Mouse (Mus musculus) kidney, adult 18-20 months (tissue): Measurements from ENCODE around the gene Shc4.

Experiments
- DNase-seq: peaks from one replicate; pipeline ENCODE4 v3.0.0; 2021

Shc4 gene

DNA sequence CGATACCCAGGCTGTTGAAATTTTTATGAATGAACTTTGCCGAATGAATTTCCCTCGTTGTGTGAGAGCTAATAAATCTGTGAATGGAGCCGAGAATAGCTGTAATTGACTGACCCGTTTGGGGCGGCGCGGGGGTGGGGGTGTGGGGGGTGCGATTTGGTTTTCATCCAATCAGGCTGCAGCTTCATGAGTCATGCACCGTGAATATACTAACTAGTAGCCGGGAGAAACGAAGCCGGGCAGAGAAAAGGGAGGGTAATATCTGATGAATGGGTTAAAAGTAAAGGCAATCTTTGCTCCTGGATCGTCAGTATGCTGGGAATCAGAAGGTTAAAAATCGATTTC, at the start of gene Shc4:
Gene Shc4, minus strand, starts transcription at position 63 of the 345 bp plus-strand sequence.
- no peak for DNase-seq

DNA sequence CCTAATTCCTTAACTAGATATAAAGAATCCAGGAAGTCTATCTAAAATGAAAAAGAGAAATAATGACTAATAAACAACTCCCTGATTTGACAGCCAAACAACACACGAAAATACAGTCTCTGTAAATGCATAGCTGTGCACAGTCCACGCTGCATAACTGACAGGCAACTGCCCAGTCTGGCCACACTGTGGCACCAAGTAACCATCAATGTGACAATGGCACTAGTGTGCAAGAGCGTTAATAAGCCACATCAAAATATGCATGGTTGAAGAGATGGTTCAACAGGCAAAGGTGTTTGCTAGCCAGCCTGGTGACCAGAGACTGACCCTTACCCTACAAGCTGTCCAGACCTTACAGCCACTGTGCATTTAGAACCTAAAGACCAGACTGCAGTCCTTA, 41.1 kb upstream of the Shc4 start:
- no peak for DNase-seq

- DNase-seq, result no peak
Measured at GRCm38 (mm10) chr2:125764531-125764930, 40.6 kb upstream of the Shc4 start.

DNA sequence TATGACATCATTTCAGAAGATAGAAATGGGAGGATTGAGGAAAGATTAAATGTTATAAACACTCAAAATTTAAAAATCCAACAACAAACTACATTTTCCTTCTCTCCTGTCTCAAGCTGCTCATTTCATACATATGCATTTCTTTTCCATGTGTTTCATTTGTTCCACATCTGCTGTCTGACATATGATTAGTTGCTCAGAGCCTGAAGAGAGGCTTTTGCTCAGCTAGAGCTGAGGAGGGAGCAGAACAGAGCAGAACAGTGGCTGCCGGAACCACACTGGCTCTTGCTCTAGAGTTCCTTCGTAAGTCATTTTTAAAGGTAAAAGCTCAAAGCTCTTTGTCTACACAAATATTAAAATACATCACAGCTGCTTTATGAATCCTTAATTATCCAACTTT, 25.4 kb upstream of the Shc4 start:
- DNase-seq, result no peak

- DNase-seq, result no peak
Measured at GRCm38 (mm10) chr2:125739338-125739737, 15.4 kb upstream of the Shc4 start.

GRCm38 (mm10) chr2:125738718-125739117, 14.8 kb upstream of the Shc4 start:
- DNase-seq, result no peak

- no peak for DNase-seq
Measured at GRCm38 (mm10) chr2:125736025-125736343, 12.0 kb upstream of the Shc4 start.

- no peak for DNase-seq
Measured at GRCm38 (mm10) chr2:125735333-125736024, 11.5 kb upstream of the Shc4 start.

DNA sequence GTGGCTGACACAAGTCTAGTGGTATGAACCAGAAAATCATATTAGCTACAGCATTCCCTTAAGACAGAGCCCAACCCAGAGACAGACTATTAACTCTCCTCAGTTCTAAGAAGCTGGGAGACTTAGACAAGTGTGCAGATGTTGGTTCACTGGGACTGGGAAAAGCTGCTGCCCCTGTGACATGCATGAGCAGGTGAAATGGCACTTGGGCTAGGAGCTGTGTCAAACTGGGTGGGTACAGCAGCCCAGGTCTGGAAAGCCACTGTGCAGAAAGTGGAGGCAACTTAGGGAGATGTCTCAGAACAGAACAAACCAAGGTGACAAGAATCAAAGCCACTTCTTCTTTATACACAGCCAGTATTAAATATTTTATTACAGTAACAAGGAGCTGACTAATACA, 10.8 kb upstream of the Shc4 start:
- DNase-seq, result no peak

DNA sequence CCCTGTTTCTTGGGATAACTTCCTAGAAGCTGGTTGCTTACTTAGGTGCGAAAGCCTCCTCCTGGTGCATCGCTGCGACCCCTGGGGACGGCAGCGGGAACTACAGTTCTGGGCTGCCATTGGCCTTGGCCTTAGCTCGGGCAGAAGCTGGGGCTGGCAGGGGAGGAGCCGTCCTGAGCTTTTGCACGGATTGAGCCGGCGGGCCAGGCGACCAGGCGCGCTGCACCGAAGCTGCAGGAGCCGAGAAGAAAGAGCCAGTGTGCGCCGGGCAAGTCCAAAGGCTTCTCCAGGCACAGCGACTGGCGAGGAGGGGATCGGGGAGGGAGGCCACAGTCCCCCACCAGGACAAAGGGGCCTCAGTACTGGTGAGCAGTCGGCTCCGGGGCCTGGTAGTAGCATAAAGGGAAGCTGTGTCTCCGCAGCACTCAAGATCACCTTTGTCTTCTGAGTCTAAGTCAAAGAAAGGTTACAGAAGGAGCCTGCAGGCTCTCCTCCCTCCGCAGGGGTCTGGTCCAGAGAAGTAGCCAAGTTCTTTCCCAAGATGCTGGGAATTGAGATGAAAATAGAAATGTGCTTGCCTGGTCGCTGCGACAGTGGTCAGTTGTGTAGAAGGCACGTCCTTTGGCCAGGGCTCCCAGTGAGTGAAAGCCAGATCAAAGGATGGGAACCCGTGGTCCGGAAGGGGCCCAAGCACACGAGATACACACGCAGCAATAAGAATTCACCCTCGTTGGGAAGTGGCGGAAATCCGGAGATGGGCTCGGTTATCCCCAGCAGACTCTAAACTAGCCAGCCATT, 8.0 kb upstream of the Shc4 start:
- DNase-seq, result peak; percentile 96

GRCm38 (mm10) chr2:125724546-125725114, 682 bp upstream of the Shc4 start:
- DNase-seq, result peak; percentile 18

- DNase-seq, result peak; percentile 58
Measured at GRCm38 (mm10) chr2:125723408-125724085, 401 bp downstream of the Shc4 start.

- no peak for DNase-seq
Measured at GRCm38 (mm10) chr2:125723086-125723407, 901 bp downstream of the Shc4 start.

- no peak for DNase-seq
Measured at GRCm38 (mm10) chr2:125716599-125716998, 7.3 kb downstream of the Shc4 start.

GRCm38 (mm10) chr2:125706510-125706921, 17.4 kb downstream of the Shc4 start:
- DNase-seq, result no peak

DNA sequence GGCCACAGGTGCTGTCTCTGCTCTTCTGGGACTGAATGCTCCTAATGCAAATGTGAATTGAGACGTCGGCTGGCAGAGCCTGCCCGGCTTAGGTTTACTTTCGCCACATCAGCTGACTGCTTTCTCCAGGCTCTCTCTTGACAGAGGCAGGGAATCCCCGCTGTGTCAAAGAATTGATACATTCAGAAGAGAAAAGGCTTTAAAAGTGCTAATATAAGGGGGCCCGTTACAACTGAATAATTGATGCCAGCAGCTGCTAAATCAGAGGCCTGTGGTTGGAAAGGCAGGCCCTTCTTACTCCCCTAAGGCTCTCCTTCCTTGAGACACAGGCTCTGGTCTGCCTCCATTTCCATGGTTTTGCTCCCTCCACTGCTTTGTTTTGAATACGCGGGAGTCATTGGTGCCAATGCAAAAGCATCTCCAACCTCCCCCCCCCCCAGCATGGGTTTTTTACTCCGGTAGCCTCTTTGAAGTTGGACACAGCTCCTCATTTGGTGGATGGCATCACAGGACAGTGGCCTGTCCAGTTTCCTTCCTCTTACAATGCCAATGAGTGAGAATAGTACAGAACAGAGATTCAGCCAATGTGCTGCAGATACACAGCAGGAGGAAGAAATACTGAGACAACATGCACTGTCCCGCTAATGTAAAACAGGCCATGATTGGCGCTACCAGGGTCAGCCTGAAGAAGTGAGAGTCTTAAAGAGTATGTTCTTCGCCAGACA, 18.9 kb downstream of the Shc4 start:
- DNase-seq, result no peak

DNA sequence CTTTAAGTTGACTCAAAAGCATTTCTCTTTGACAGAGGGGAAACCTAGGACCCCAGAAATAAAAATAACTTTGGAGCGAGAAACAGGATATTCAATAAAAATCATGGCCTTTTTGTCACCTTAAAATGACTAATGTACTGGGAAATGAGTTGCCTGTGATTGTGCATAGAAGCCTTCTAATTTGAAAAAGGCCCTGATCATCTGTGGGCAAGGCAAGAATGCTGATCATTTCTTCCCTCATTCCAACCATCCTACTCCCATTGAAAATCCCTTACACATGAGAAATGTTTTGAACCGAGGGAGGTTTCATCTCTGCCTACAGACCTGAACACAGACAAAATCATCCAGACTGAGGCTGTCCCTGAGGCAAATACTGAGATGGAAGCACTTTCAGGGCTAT, 21.1 kb downstream of the Shc4 start:
- no peak for DNase-seq

DNA sequence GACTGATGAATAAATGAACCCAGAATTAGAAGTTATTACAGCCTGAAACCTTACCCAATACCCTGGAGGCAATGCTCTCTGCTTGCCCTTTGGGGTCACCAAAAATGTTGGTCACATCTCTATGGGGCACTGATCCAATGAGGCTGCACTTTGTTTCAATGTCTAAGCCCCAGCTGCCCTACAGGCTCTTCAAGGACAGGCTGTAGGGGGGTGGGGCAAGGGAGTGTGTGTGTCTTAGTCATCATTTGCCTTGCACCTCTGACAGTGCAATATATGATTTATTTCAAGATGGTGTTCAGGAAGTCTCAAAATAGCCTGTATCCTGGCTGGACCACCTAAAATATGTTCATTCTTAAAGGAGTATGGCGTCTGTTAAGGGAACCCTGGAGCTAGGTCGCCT, 22.3 kb downstream of the Shc4 start:
- no peak for DNase-seq

DNA sequence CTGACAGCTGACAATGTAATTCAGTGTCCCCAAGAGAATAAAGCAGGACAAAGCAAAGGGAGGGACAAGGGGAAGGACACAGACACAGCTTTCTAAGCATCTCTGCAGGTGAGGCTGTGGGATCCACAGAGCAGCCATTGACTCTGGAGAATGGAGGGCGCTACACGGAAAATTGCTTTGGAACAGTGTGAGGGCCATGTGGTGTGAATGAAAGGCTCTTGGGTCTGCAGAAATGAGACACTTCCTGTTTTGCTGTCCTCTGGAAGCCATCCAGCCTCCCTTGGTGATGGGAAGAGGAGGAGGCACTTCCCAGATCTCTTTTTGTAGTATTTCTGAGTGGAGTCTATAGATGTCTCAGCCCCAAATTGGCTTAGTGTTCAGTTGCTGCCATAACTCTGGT, 27.7 kb downstream of the Shc4 start:
- peak; percentile 25 for DNase-seq

DNA sequence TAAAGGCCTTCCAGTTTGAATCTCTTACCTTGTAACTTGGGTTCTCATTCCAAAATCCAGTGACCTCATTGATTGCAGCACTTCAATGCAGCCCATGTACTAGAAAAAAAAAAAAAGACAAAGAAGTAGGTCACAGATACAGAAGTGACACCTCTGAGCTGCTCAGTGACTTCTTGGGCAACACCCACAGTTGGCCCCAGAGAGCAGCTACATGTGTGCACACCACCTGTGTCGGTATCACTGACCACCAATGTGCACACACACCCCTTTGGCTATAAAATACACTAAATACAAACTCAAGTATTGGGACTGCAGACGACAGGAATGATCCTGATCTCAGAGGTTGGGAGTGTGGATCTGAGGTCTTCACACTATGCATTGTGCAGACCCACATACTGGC, 29.1 kb downstream of the Shc4 start:
- DNase-seq, result no peak

DNA sequence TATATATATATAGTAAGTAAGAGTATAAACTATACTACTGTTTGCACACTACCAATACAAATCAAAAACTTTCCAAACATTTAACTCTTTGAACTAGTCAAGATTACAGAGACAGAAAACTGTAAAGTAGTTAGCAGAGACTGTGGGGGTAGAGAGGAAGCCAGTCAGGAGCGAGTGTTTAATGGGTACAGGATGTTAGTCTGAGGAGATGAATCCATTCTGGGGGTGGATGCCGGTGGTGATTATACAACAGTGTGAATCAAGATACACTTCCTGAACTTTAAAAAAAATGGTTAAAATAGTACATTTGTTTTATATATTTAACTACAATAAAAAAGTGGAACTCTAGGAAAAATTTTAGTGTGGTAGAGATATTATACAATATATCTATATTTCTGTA, 31.9 kb downstream of the Shc4 start:
- no peak for DNase-seq

DNA sequence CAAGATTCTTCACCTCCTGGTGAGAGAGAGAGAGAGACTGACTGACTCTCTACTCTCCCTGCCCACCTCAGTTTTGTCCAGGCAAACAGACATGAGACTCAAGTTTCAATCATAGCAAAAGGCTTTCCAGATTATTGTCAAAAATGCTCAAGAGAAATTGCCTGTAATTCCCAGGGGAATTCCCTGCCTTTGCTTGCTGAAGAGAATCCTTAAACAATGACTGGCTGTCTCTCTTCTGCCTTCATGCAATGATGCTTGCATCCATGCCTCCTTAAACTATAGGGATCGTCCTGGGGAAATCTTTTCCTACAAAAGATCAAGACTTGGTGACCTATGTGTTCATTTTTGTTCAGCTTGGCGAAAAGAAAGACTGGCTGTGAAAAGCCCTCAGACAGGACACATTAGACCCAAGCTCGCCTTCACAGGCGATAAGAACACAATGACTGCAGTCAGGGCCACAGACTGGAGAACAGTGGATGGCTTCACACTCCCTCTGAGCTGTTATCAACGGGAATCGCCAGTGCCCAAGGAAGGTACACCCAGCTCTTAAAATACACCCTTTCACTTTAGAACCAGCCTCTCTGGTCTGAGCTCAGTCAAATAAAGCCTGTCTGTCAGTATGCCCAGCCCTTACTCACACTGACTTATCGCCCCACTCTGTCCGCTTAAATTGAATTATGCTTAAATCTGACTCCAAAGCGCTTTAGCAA, 38.4 kb downstream of the Shc4 start:
- no peak for DNase-seq
